Mouse (Mus musculus) thymus, adult 2 months (tissue): Measurements from ENCODE around the gene Slc22a5. TPM values are rescaled to one million over a fixed set of nuclear protein-coding genes. Genes with fewer than 3 reads are reported as not detected.
A peak's percentile ranks its signal among the peaks of the same experiment; 100 is the strongest.

Experiments
- DNase-seq: peaks from one replicate; pipeline ENCODE4 v3.0.0; 2021
- H3K27ac ChIP-seq: fragments of 200-500 bp; 2 replicates; pipeline ENCODE4 v1.5.1; 2012; ENCODE audit warnings: low read length, control low read depth; ENCODE audit not compliant: control insufficient read depth, insufficient read depth
- H3K27me3 ChIP-seq: fragments of 200-500 bp; 2 replicates; pipeline ENCODE4 v1.6.1; 2012; ENCODE audit warnings: mild to moderate bottlenecking, low read length, moderate library complexity, mixed read lengths; ENCODE audit not compliant: control insufficient read depth, insufficient read depth
- H3K36me3 ChIP-seq: fragments of 200-500 bp; 2 replicates; pipeline ENCODE4 v1.6.1; 2012; ENCODE audit warnings: mild to moderate bottlenecking, low read length, moderate library complexity; ENCODE audit not compliant: control insufficient read depth, insufficient read depth
- H3K4me1 ChIP-seq: fragments of 200-500 bp; replicated peaks from 2 replicates; pipeline ENCODE4 v1.6.1; 2012; ENCODE audit warnings: low read length; ENCODE audit not compliant: control insufficient read depth, insufficient read depth
- H3K4me3 ChIP-seq: fragments of 200-500 bp; 2 replicates; pipeline ENCODE4 v1.5.1; 2012; ENCODE audit warnings: mild to moderate bottlenecking, low read length, control low read depth, moderate library complexity; ENCODE audit not compliant: control insufficient read depth, insufficient read depth
- CTCF ChIP-seq: fragments of 200-500 bp; IDR thresholded peaks from 2 replicates; pipeline ENCODE4 v1.5.1; 2012; ENCODE audit warnings: mild to moderate bottlenecking, control low read depth, low read length, moderate library complexity, borderline replicate concordance; ENCODE audit not compliant: control insufficient read depth, poor library complexity, insufficient read depth; ENCODE audit errors: extremely low read depth
- POLR2A ChIP-seq: fragments of 200-500 bp; IDR thresholded peaks from 2 replicates; pipeline ENCODE4 v1.6.1; 2012; ENCODE audit warnings: mild to moderate bottlenecking, low read length, control low read depth, moderate library complexity; ENCODE audit not compliant: control insufficient read depth, poor library complexity, insufficient read depth; ENCODE audit errors: extremely low read depth
- WGBS: fragments of 180-500 bp; shearing (Covaris S2); methylation state at CpG from one replicate; pipeline ENCODE4 v1.1.7; 2018; 5-methylcytosine and 5-hydroxymethylcytosine counted together
- polyA plus RNA-seq: library from polyadenylated mRNA; depleted of rRNA; stranded (reverse); fragments of >200 nt; gene quantifications from 2 replicates; pipeline ENCODE4 v1.2.3, GENCODE M21; 2012

Gene Slc22a5
- polyA plus RNA-seq, 1 experiment, result 18.8 TPM

- DNase-seq, result no peak
- no peaks in the 10 kb centered on the region for H3K27me3 ChIP-seq
- H3K4me1 ChIP-seq, result no peaks in the 10 kb centered on the region
- no peaks in the 10 kb centered on the region for H3K36me3 ChIP-seq
- no peak overlapping the region for H3K4me3 ChIP-seq
- 21% methylated on average over 1 of the region's 1 CpGs for WGBS
- H3K27ac ChIP-seq, result no peak overlapping the region
- TF ChIP-seq POLR2A, result no peak
- TF ChIP-seq CTCF, result no peak
Measured at GRCm38 (mm10) chr11:53900991-53901390, 9.5 kb upstream of the Slc22a5 start.

GRCm38 (mm10) chr11:53899981-53900380, 8.5 kb upstream of the Slc22a5 start:
- no peak for DNase-seq
- 97% methylated on average over 6 of the region's 6 CpGs for WGBS
- TF ChIP-seq POLR2A, result no peak
- no peak for TF ChIP-seq CTCF
- Histone ChIP-seq H3K4me1 (no peaks in the 10 kb centered on the region), H3K27me3 (no peaks in the 10 kb centered on the region), H3K36me3 (no peaks in the 10 kb centered on the region), H3K27ac (no peak overlapping the region), H3K4me3 (no peak overlapping the region)

GRCm38 (mm10) chr11:53899004-53899403, 7.5 kb upstream of the Slc22a5 start:
- DNase-seq, result no peak
- WGBS, result 84% methylated on average over 3 of the region's 3 CpGs

GRCm38 (mm10) chr11:53896935-53897334, 5.5 kb upstream of the Slc22a5 start:
- Histone ChIP-seq H3K36me3 (no peaks in the 10 kb centered on the region), H3K27me3 (no peaks in the 10 kb centered on the region), H3K4me3 (no peak overlapping the region), H3K4me1 (no peaks in the 10 kb centered on the region; the same call in 1 of the 2 replicates), H3K27ac (no peak overlapping the region)
- 91% methylated on average over 6 of the region's 6 CpGs for WGBS
- DNase-seq, result no peak
- TF ChIP-seq POLR2A, result no peak
- no peak for TF ChIP-seq CTCF

More at GRCm38 (mm10) chr11:53899004-53899403, 7.5 kb upstream of the Slc22a5 start:
- Histone ChIP-seq H3K4me3 (no peak overlapping the region), H3K27me3 (no peaks in the 10 kb centered on the region), H3K27ac (no peak overlapping the region), H3K4me1 (no peaks in the 10 kb centered on the region), H3K36me3 (no peaks in the 10 kb centered on the region)
- TF ChIP-seq CTCF (no peak), POLR2A (no peak)

GRCm38 (mm10) chr11:53893451-53893850, 2.0 kb upstream of the Slc22a5 start:
- Histone ChIP-seq H3K27ac (0 out of 2 replicates have a peak overlapping the region, but pooled peaks have one; percentile 24), H3K4me1 (peaks cover 7% of the 10 kb centered on the region), H3K36me3 (no peaks in the 10 kb centered on the region), H3K27me3 (no peaks in the 10 kb centered on the region), H3K4me3 (no peak overlapping the region)
- WGBS, result 62% methylated on average over 2 of the region's 2 CpGs
- DNase-seq, result no peak
- no peak for TF ChIP-seq CTCF
- TF ChIP-seq POLR2A, result no peak

GRCm38 (mm10) chr11:53892716-53893416, 1.4 kb upstream of the Slc22a5 start:
- Histone ChIP-seq H3K4me1 (peaks cover 7% of the 10 kb centered on the region), H3K4me3 (no peak overlapping the region), H3K36me3 (no peaks in the 10 kb centered on the region), H3K27me3 (no peaks in the 10 kb centered on the region), H3K27ac (peak overlapping the region; percentile 95)
- DNase-seq, result peak; percentile 55
- peak; percentile 29; the same call in 1 of the 2 replicates for TF ChIP-seq POLR2A
- peak; percentile 17; the same call in 1 of the 2 replicates for TF ChIP-seq CTCF
- 11% methylated on average over 9 of the region's 9 CpGs for WGBS

GRCm38 (mm10) chr11:53890906-53891504, 455 bp downstream of the Slc22a5 start:
- Histone ChIP-seq H3K36me3 (no peaks in the 10 kb centered on the region), H3K4me3 (peak overlapping the region; percentile 84), H3K4me1 (peaks cover 7% of the 10 kb centered on the region), H3K27ac (no peak overlapping the region), H3K27me3 (no peaks in the 10 kb centered on the region)
- WGBS, result 2% methylated on average over 33 of the region's 33 CpGs
- DNase-seq, result no peak
- TF ChIP-seq CTCF, result no peak
- no peak for TF ChIP-seq POLR2A
